Mouse (Mus musculus) thymus, postnatal 10 days (tissue): ENCODE measurements around the gene C130050O18Rik.

Experiments used
- DNase-seq, 2 experiments: peaks; one replicate each; pipeline ENCODE4 v3.0.0; 2021; ENCODE audit warnings: low spot score in 2 of 2

The C130050O18Rik gene

DNA sequence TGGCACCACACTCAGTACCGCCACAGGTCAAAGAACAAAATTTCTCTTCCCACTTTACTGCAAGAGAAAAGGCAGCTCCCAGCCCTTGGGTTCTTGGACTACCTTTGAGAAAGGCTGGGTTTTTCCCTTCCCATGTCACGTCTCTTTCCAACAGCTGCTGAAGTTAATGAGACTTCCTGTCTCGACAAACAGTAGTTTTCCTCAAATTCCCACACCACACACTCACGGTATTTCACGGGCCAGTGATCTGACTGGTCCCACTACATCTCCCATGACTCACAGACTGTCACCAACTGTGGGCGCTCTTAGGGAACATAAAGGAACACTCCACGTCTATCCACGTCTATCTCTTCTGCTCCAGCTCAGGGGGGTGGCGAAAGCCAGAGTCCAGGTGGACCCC lies 20.1 kb downstream of the C130050O18Rik start:
- DNase-seq: no peak

DNA sequence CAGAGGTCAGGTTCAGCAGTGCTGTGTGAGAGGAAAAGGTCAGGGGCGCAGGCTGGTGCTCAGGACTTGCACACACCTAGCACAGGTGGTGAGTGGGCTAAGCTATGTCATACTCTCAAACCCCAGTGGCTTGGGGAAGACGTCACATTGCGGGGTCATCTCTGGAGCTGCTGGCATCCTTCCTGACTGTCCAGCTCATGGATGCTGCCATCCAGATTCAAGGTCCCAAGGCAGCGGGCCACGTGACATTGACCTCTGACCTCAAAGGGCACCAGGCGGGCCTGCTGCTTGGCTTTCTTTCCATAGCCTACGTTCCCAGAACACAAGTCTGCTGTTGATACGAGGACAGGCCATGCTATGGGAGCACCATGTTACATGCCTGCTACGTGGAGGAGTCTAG lies 21.9 kb downstream of the C130050O18Rik start:
- no peak for DNase-seq

DNA sequence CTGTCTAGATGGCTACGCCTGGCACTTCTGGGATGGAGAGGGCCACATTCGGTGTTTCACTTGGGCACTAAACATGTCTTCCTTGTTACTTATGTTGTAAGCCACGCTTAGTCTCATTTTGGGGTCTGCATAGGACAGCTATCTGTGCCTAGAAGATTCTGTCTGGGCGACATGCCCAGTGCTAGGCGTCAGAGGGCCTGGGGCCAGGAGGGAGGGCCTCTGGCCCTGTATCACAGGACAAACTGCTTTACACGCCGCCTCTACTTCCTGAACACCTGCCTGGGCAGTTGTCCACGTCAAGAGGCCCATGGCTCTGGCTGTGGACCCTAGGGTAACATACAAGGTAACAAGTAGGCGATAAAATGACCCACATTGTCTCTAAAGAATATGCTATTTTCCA lies 22.9 kb downstream of the C130050O18Rik start:
- no peak for DNase-seq

DNA sequence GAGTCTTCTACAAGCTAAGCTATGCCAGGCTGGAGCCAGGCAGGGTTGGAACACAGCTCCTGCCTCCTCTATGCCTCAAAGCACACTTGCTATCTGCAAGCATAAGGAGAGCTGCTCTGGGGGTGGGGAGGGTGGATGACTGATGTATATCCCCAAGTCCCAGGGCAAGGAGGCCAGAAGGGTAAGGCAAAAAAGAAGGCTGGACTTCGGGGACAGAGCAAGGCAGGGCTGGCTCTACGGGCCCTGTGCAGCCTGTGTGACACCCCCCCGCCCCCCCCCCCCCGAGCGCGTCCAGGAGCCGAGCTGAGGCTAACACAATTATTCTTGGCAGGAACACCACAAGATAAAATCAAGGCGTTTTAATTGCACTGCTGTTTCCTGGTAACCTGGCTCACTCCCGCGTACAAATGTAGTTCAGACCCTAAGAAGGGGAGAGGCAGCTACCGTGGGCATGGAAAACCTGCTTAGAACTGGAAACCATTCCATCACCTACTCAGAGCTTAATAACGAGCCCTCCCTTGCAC lies 24.8 kb downstream of the C130050O18Rik start:
- no peak for DNase-seq

- DNase-seq: no peak
These were observed 27.3 kb downstream of the C130050O18Rik start for GRCm38 (mm10) chr5:139432333-139432732.

DNA sequence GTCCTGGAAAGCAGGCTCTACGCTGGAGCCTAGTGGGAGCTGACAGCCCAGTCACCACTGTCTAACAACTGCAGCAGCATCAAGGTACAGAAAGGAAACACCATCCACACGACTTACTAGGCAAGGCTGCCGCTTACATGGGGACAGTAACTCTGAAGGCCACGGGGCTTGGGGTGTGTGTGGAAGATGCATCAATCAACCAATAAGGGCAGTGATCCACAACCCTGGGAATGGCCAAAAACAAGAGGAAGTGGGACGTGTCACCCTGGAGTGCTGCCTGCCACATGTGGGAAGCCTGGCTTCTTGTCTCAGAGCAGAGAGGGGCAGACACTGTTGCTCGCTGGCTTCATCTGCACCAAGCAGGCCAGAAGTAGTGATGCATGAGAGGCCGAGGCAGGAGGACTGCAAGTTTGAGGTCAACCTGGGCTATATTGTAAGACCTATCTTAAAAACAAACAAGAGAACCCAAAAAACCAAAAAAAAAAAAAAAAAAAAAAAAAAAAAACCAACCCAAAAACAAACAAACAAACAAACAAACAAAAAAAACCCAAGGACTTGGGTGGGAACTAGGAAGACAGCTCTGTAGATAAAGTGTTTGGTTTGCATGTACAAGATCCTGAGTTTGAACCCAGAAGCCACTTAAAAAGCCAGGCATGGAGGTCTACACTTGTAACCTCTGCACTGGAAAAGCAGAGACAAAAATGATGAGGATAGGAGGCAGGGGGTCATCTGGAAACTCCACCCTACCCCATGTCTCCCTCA lies 27.8 kb downstream of the C130050O18Rik start:
- no peak for DNase-seq

GRCm38 (mm10) chr5:139433842-139434568 lies 28.9 kb downstream of the C130050O18Rik start:
- DNase-seq: no peak

DNA sequence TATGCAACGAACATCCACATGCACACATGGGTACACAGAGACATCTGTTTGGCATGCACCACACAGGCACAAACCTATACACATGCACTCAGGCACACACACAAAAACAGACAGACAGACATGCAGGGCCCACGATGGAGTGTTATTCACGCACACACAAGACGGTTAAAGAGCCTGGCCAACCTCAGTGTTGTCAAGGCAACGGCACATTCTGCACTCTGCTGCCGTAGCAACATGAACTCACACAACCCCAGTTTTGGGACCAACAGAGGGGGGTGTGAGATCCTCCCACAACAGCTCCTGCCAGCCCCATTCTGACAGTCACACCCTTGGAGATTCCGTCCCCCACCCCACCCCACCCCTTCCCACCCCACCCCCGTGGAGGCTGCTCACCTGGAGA lies 29.9 kb downstream of the C130050O18Rik start:
- no peak for DNase-seq

- no peak for DNase-seq
These were observed 32.7 kb downstream of the C130050O18Rik start for GRCm38 (mm10) chr5:139437769-139438168.

DNA sequence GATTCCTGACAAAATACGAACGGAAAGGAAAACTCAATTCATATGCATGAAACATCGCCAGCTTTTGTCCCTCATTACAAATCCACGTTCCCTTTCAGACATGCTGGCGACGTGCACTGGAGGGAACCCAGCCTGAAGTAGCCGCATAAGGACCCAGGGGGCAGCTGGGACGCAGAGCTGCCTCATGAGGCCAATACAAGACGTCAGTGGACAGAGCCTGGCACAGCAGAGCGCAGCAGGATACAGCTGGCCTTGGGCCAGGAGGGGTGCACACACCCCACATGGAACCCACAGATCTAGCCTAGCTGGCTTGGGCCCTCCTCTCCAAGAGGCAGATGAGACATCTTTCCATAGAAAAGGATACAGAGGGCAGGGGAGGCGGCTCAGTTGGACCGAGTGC lies 33.4 kb downstream of the C130050O18Rik start:
- no peak for DNase-seq

DNA sequence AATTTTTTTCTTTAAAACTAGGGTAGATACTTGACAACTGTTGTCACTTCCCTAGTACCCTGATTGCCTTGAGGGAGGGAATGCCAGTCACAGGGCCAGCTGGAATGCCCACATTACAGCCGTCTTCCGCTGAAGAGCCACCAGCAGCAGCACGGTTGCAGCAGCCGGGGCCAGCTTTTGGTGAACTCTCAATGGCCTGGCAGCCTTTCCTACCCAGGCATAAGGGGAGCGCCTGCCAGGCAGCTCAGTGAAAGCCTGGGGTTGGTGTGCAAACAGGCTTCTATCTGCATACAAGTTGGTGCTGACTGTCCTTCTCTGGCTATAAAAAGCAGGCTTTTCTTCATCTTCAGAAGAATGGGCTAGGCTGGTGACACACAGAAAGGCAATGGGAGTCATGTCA lies 35.4 kb downstream of the C130050O18Rik start:
- DNase-seq: no peak

- DNase-seq: no peak
These were observed 36.0 kb downstream of the C130050O18Rik start for GRCm38 (mm10) chr5:139440926-139441725.

GRCm38 (mm10) chr5:139441726-139442018 lies 36.6 kb downstream of the C130050O18Rik start:
- no peak for DNase-seq

DNA sequence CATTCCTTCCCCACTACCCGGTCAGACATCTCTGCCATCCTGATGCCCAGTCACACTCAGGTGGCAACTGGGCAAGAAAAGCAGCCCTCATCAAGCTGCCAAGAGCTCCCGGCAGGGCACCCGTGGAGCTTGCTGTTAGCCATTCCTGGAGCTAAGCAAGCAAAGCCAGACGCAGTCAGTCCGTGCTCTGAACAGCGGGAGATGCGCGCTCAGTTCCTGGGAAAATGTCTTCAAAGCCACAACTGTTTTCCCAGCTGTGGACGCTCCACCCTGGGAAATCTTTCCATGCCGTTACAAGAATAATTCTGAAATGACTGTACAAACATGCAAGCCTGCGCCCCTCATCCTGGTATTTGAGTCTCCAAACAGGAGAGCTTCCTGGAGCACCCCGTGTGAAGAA lies 37.3 kb downstream of the C130050O18Rik start:
- DNase-seq: no peak

GRCm38 (mm10) chr5:139442962-139443361 lies 37.9 kb downstream of the C130050O18Rik start:
- no peak for DNase-seq

- no peak for DNase-seq
These were observed 40.2 kb downstream of the C130050O18Rik start for GRCm38 (mm10) chr5:139445258-139445657.

DNA sequence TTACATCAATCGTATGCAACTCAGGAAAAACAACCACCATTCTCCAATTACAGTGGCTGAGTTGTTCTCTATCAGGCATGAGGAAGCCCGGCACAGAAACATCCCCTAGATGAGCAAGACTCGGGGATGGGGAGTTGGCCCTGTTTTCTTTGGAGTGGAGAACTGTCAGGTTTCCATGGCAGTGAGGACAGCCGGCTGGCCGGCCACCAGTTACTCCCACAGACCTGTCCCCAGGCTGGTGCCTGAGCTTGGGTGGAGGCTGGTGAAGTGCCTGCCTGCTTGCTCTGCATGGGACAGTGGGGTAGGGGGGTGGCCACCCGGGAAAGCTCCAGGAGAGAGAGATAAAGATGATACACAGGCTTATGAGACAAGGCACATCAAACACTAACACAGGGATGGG lies 42.9 kb downstream of the C130050O18Rik start:
- DNase-seq: no peak

- DNase-seq: peak; percentile 55 to 62
These were observed 44.2 kb downstream of the C130050O18Rik start for GRCm38 (mm10) chr5:139449161-139449791.

- no peak for DNase-seq
These were observed 44.8 kb downstream of the C130050O18Rik start for GRCm38 (mm10) chr5:139449926-139450325.

- DNase-seq: no peak
These were observed 48.0 kb downstream of the C130050O18Rik start for GRCm38 (mm10) chr5:139453031-139453430.

- DNase-seq: no peak
These were observed 50.1 kb downstream of the C130050O18Rik start for GRCm38 (mm10) chr5:139455166-139455565.

DNA sequence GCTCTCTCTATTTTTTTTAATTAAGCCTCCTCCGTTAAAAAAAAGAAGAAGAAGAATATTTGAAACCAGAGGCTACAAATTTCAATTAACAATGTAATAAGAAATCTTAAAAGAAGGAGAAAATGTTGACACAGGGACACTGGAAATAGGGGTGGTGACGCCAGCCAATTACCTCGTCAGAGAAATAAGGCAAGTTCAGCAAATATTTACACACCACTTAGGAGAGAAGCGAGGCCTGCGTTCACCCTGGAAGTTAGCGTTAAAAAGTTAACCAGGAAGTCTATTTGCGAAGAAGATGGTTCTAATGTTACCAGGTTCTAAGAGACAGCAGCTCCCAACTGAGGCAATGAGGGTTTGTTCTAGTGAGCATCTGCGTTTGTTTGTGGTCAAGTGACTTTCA lies 52.2 kb downstream of the C130050O18Rik start:
- no peak for DNase-seq
